Mouse (Mus musculus): ENCODE data around the gene Srr. TPM values are rescaled to one million over a fixed set of nuclear protein-coding genes. Genes with fewer than 3 reads are reported as not detected.

Srr gene
- polyA plus RNA-seq, 1 experiment from 2014 or later = 16.6 TPM

DNA sequence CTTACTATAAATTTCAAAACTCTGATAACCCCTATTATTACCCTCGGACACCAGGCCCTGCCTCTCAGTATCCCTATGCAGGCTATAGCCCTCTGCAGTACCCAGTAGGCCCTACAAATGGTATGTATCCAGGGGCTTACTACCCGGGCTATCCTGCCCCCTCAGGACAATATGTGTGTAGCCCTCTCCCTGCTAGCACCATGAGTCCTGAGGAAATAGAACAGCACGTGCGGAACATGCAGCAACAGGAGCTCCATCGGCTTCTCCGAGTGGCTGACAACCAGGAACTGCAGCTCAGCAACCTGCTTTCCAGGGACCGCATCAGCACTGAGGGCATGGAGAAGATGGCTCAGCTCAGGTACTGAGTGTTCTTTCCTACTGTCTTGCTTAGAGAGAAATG lies 4.6 kb upstream of the Srr start:
- H3K36me3 ChIP-seq = peaks cover 11% of the 10 kb centered on the region
- no peak overlapping the region for H3K4me2 ChIP-seq (replicated peaks)
- no peaks in the 10 kb centered on the region for H3K27me3 ChIP-seq (replicated peaks)
- H3K27ac ChIP-seq = no peak overlapping the region
- peaks cover 2% of the 10 kb centered on the region; the same call in 1 of the 2 replicates for H3K4me1 ChIP-seq (replicated peaks)
- WGBS = 90% methylated on average over 7 of the region's 7 CpGs
- H3K4me3 ChIP-seq (replicated peaks) = no peak overlapping the region
- ATAC-seq = no peak
- H3K9me3 ChIP-seq = no peaks in the 10 kb centered on the region
- no peak overlapping the region for H3K9ac ChIP-seq

- Histone ChIP-seq H3K4me3 (replicated peaks) (no peak overlapping the region), H3K4me2 (replicated peaks) (no peak overlapping the region), H3K9me3 (no peaks in the 10 kb centered on the region), H3K27ac (no peak overlapping the region), H3K36me3 (peaks cover 11% of the 10 kb centered on the region), H3K9ac (no peak overlapping the region), H3K27me3 (replicated peaks) (no peaks in the 10 kb centered on the region), H3K4me1 (replicated peaks) (peaks cover 7% of the 10 kb centered on the region)
- WGBS = 85% methylated on average over 4 of the region's 4 CpGs
- ATAC-seq = no peak
These were observed 3.4 kb upstream of the Srr start for GRCm38 (mm10) chr11:74929111-74929510.

GRCm38 (mm10) chr11:74927236-74927725 lies 1.5 kb upstream of the Srr start:
- Histone ChIP-seq H3K27me3 (replicated peaks) (no peaks in the 10 kb centered on the region), H3K4me3 (replicated peaks) (no peak overlapping the region), H3K4me1 (replicated peaks) (peaks cover 7% of the 10 kb centered on the region), H3K9me3 (no peaks in the 10 kb centered on the region), H3K4me2 (replicated peaks) (no peak overlapping the region; the same call in 1 of the 2 replicates), H3K27ac (no peak overlapping the region), H3K9ac (no peak overlapping the region), H3K36me3 (peaks cover 8% of the 10 kb centered on the region)
- 94% methylated on average over 2 of the region's 2 CpGs for WGBS
- no peak for ATAC-seq

GRCm38 (mm10) chr11:74926388-74927005 lies 749 bp upstream of the Srr start:
- WGBS = 5% methylated on average over 11 of the region's 11 CpGs

GRCm38 (mm10) chr11:74924149-74924548 lies 1.6 kb downstream of the Srr start:
- Histone ChIP-seq H3K4me2 (replicated peaks) (no peak overlapping the region; the same call in 1 of the 2 replicates), H3K9me3 (no peaks in the 10 kb centered on the region), H3K27me3 (replicated peaks) (no peaks in the 10 kb centered on the region), H3K27ac (no peak overlapping the region), H3K36me3 (no peaks in the 10 kb centered on the region), H3K9ac (no peak overlapping the region), H3K4me1 (replicated peaks) (peaks cover 7% of the 10 kb centered on the region), H3K4me3 (replicated peaks) (no peak overlapping the region)
- no peak for ATAC-seq
- WGBS = 53% methylated on average over 4 of the region's 4 CpGs

More at GRCm38 (mm10) chr11:74926388-74927005, 749 bp upstream of the Srr start:
- Histone ChIP-seq H3K27me3 (replicated peaks) (no peaks in the 10 kb centered on the region), H3K4me2 (replicated peaks) (peak overlapping the region; percentile 57), H3K4me1 (replicated peaks) (peaks cover 7% of the 10 kb centered on the region), H3K9ac (peak overlapping the region; percentile 95), H3K27ac (peak overlapping the region; percentile 100), H3K9me3 (no peaks in the 10 kb centered on the region), H3K36me3 (peaks cover 8% of the 10 kb centered on the region), H3K4me3 (replicated peaks) (peak overlapping the region; percentile 95)
- peak; percentile 18 for ATAC-seq

DNA sequence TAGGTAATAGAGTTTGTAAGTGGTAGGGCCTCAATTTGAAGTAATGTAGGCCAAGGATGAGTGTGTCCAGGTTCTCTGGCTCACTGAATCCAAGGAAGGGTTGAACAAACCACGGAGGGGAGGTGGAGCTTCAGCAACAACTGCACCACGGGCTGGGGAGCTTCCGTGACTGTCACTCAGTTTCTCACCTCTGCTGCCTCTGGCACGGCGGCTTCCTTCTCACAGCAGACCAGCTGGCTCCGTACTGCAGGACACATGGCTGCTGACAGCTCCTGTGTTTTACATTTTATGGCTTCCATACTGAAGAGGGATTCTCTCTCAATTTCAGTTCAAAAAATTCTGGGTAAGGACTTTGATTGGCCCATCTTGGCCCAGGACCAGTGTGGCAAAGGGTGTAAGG lies 6.5 kb downstream of the Srr start:
- Histone ChIP-seq H3K36me3 (0 out of 2 replicates have a peak, but pooled peaks cover 3% of the 10 kb centered on the region), H3K27ac (no peak overlapping the region), H3K9me3 (no peaks in the 10 kb centered on the region), H3K4me3 (replicated peaks) (no peak overlapping the region), H3K9ac (no peak overlapping the region), H3K4me1 (replicated peaks) (no peaks in the 10 kb centered on the region), H3K27me3 (replicated peaks) (no peaks in the 10 kb centered on the region), H3K4me2 (replicated peaks) (no peak overlapping the region)
- WGBS = 64% methylated on average over 6 of the region's 6 CpGs
- ATAC-seq = no peak

GRCm38 (mm10) chr11:74912492-74912891 lies 13.3 kb downstream of the Srr start:
- no peak overlapping the region for H3K4me3 ChIP-seq (replicated peaks)
- no peaks in the 10 kb centered on the region for H3K4me1 ChIP-seq (replicated peaks)
- ATAC-seq = no peak
- H3K4me2 ChIP-seq (replicated peaks) = no peak overlapping the region
- no peaks in the 10 kb centered on the region for H3K27me3 ChIP-seq (replicated peaks)
- no peak overlapping the region for H3K27ac ChIP-seq
- peaks cover 14% of the 10 kb centered on the region for H3K36me3 ChIP-seq
- 81% methylated on average over 3 of the region's 3 CpGs for WGBS
- no peak overlapping the region for H3K9ac ChIP-seq
- no peaks in the 10 kb centered on the region for H3K9me3 ChIP-seq

DNA sequence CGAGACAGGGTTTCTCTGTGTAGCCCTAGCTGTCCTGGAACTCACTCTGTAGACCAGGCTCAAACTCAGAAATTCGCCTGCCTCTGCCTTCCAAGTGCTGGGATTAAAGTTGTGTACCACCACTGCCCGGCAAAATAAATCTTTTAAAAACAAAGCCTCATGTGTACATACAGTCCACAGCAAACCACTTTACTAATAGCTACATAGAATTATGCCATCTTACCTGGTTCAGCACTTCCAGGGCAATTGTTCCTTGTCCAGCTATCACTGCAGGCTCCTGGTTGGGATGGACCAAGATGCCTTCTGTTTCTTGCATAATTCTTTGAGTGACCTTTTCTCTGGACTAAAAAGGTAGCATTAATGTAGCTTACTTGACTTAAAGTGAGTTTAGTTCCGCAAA lies 15.8 kb downstream of the Srr start:
- Histone ChIP-seq H3K4me1 (replicated peaks) (no peaks in the 10 kb centered on the region), H3K9ac (no peak overlapping the region), H3K4me3 (replicated peaks) (no peak overlapping the region), H3K4me2 (replicated peaks) (no peak overlapping the region), H3K27ac (no peak overlapping the region), H3K36me3 (peaks cover 38% of the 10 kb centered on the region), H3K9me3 (no peaks in the 10 kb centered on the region), H3K27me3 (replicated peaks) (no peaks in the 10 kb centered on the region)
- ATAC-seq = no peak
- WGBS = 95% methylated on average over 4 of the region's 4 CpGs

- no peaks in the 10 kb centered on the region for H3K27me3 ChIP-seq (replicated peaks)
- no peak for ATAC-seq
- no peak overlapping the region for H3K27ac ChIP-seq
- H3K4me3 ChIP-seq (replicated peaks) = no peak overlapping the region
- no peaks in the 10 kb centered on the region for H3K4me1 ChIP-seq (replicated peaks)
- H3K4me2 ChIP-seq (replicated peaks) = no peak overlapping the region
- peaks cover 40% of the 10 kb centered on the region for H3K36me3 ChIP-seq
- WGBS = 77% methylated on average over 12 of the region's 12 CpGs
- no peaks in the 10 kb centered on the region for H3K9me3 ChIP-seq
- no peak overlapping the region for H3K9ac ChIP-seq
These were observed 16.9 kb downstream of the Srr start for GRCm38 (mm10) chr11:74908618-74909399.

GRCm38 (mm10) chr11:74907850-74908249 lies 17.9 kb downstream of the Srr start:
- H3K4me3 ChIP-seq (replicated peaks) = no peak overlapping the region
- H3K9me3 ChIP-seq = no peaks in the 10 kb centered on the region
- no peaks in the 10 kb centered on the region for H3K27me3 ChIP-seq (replicated peaks)
- no peak overlapping the region for H3K4me2 ChIP-seq (replicated peaks)
- peaks cover 44% of the 10 kb centered on the region for H3K36me3 ChIP-seq
- no peak overlapping the region for H3K27ac ChIP-seq
- H3K9ac ChIP-seq = no peak overlapping the region
- H3K4me1 ChIP-seq (replicated peaks) = no peaks in the 10 kb centered on the region
- 89% methylated on average over 6 of the region's 6 CpGs for WGBS
- ATAC-seq = no peak

GRCm38 (mm10) chr11:74902416-74902815 lies 23.3 kb downstream of the Srr start:
- Histone ChIP-seq H3K9ac (no peak overlapping the region), H3K27me3 (replicated peaks) (no peaks in the 10 kb centered on the region), H3K36me3 (peaks cover 45% of the 10 kb centered on the region), H3K4me2 (replicated peaks) (no peak overlapping the region), H3K9me3 (no peaks in the 10 kb centered on the region), H3K4me1 (replicated peaks) (peaks cover 17% of the 10 kb centered on the region), H3K27ac (no peak overlapping the region), H3K4me3 (replicated peaks) (no peak overlapping the region)
- WGBS = 77% methylated on average over 5 of the region's 5 CpGs
- ATAC-seq = no peak

- H3K27ac ChIP-seq = peak overlapping the region; percentile 24; the same call in 1 of the 2 replicates
- no peaks in the 10 kb centered on the region for H3K9me3 ChIP-seq
- peak; percentile 35; the same call in 1 of the 2 replicates for ATAC-seq
- peaks cover 17% of the 10 kb centered on the region for H3K4me1 ChIP-seq (replicated peaks)
- H3K4me3 ChIP-seq (replicated peaks) = no peak overlapping the region
- no peak overlapping the region for H3K9ac ChIP-seq
- no peaks in the 10 kb centered on the region for H3K27me3 ChIP-seq (replicated peaks)
- peak overlapping the region; percentile 97 for H3K4me2 ChIP-seq (replicated peaks)
- H3K36me3 ChIP-seq = peaks cover 37% of the 10 kb centered on the region
- WGBS = 66% methylated on average over 6 of the region's 6 CpGs
These were observed 24.2 kb downstream of the Srr start for GRCm38 (mm10) chr11:74901555-74901954.

Data from intestine, embryonic 15.5 days (tissue).